Mouse (Mus musculus) liver, postnatal 0 days (tissue): ENCODE results near the gene Tmem183a.

Experiments
- CTCF ChIP-seq: sonication (generic); IDR thresholded peaks from 2 replicates; pipeline ENCODE4 v1.5.1; 2016; ENCODE audit warnings: antibody characterized with exemption, low read depth
- EP300 ChIP-seq: IDR thresholded peaks from 2 replicates; pipeline ENCODE4 v1.6.1; 2016; ENCODE audit warnings: antibody characterized with exemption, low read depth, mild to moderate bottlenecking

- TF ChIP-seq EP300 (no peak), CTCF (no peak)
These were observed 44.0 kb upstream of the Tmem183a start, which contains the start of gene Cyb5r1 for GRCm38 (mm10) chr1:134405509-134406413.
